Mouse (Mus musculus) right cerebral cortex, postnatal 4 days (tissue): ENCODE results near the gene Mfng.
A peak's percentile ranks its signal among the peaks of the same experiment; 100 is the strongest.

Experiments used
- DNase-seq: peaks from one replicate; pipeline ENCODE4 v3.0.0-alpha.2; 2022

Mfng gene

GRCm38 (mm10) chr15:78787287-78787856, 14.1 kb upstream of the Mfng start:
- no peak for DNase-seq

DNA sequence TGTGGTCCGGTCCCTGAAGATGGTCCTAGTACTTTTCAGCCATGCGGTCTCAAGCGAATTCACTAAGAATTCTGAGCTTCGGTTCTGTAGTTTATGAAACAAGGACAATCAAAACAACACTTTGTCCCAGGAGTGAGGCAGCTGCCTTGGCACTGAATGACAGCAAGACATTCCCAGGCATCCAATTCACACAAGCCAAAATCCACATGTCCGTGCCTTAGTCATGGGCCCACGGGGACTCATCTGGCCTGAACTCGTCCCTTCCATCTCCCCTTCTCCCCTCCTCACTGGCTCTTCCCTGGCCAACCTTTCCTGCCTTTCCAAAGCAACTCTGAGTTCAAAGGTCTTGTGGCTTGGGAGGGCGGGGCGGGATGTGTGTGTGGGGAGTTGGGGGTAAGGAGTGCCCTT, 13.1 kb upstream of the Mfng start:
- no peak for DNase-seq

- DNase-seq, result no peak
Observed at GRCm38 (mm10) chr15:78785961-78786360, 12.7 kb upstream of the Mfng start.

DNA sequence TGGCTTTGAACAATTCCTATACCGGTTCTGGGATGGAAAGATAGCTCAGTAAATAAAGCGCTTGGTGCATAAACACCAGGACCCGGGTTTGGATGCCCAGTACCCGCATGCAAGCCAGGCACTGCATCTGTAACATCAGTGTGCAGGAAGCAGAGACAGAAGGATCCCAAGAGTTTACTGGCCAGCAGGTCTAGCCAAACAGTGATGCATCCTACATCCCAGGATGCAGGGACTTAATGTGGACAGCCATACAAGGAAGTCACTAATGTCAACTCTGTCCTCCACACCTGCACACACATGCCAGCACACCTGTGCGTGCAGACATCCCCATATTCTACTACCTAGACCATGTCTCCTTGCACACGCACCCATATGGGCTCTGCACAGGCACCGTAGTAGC, 12.0 kb upstream of the Mfng start:
- no peak for DNase-seq

DNA sequence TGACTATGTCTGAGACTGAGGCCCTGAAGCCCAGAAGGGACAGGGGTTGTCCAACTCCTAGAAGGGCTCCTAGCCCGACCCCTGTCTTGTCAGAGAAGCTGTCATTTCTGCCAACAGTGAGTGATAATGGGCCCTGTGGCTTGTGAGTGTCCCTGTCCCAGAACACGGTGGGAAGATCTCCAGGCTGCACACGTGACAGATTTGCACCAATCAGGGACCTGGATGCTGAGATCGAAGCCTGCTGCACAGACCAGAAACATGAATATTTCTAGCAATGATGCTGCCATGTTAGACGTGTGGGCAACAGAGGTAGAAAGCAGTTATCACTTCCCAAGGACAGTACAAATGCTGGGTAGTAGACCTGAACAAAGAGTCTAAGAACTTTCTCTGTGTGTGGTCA, 11.2 kb upstream of the Mfng start:
- DNase-seq, result no peak

GRCm38 (mm10) chr15:78782348-78783103, 9.3 kb upstream of the Mfng start:
- no peak for DNase-seq

- no peak for DNase-seq
Observed at GRCm38 (mm10) chr15:78780908-78781307, 7.6 kb upstream of the Mfng start.

- no peak for DNase-seq
Observed at GRCm38 (mm10) chr15:78780359-78780758, 7.1 kb upstream of the Mfng start.

- no peak for DNase-seq
Observed at GRCm38 (mm10) chr15:78779690-78780089, 6.4 kb upstream of the Mfng start.

GRCm38 (mm10) chr15:78779253-78779652, 6.0 kb upstream of the Mfng start:
- DNase-seq, result no peak

DNA sequence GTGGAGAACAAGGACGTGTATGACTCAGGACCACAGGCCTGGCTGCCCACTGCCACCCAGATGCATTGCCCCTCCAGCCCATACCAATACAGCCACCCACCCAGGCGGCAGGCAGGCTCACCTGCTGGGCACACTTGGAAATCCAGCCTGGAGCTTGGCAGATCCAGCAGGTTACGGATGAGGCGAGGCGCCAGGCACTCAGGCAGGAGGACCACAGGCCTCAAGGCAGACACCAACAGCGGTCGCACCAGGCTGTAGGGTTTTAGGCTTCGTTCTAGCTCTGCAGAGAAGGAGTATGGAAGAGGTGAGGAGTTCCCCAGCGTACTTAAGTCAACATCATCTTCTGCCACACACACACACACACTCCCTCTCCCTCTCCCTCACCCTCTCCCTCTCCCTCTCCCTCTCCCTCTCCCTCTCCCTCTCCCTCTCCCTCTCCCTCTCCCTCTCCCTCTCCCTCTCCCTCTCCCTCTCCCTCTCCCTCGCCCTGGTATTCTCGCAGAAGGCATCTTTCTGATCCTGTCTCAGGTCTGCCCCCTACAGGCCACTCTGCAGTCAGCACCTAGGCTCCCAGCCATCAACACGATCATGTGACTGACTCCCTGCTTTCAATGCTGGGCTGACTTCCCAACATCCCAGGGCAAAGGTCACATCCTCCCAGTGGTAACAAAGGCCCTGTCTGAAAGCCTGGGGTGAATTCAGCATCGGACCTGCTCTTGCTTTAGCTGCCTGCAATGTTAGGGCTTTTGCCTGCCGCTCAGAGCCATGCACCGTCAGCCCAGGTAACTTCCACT, 5.0 kb upstream of the Mfng start:
- peak; percentile 88 for DNase-seq

DNA sequence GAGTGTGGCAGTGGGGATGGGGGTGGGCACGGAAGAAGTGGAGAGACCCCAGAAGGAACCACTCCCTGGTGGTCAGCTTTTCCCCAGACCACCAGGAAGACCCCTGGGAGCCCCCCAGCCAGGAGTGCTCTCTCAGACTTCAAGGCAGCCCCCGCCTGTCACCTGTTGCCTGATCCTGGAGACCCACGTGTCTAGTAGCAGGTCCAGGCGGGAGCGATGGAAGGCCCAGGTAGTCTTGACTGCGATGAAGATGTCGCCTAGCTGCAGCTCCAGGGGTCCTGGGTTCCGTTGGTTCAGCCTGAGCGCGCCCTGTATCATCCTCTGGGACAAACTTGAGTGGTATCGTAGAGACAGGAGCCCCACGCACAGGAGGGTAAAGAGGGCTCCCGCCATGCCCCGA, 419 bp downstream of the Mfng start:
- no peak for DNase-seq

GRCm38 (mm10) chr15:78772368-78772763, 909 bp downstream of the Mfng start:
- no peak for DNase-seq

DNA sequence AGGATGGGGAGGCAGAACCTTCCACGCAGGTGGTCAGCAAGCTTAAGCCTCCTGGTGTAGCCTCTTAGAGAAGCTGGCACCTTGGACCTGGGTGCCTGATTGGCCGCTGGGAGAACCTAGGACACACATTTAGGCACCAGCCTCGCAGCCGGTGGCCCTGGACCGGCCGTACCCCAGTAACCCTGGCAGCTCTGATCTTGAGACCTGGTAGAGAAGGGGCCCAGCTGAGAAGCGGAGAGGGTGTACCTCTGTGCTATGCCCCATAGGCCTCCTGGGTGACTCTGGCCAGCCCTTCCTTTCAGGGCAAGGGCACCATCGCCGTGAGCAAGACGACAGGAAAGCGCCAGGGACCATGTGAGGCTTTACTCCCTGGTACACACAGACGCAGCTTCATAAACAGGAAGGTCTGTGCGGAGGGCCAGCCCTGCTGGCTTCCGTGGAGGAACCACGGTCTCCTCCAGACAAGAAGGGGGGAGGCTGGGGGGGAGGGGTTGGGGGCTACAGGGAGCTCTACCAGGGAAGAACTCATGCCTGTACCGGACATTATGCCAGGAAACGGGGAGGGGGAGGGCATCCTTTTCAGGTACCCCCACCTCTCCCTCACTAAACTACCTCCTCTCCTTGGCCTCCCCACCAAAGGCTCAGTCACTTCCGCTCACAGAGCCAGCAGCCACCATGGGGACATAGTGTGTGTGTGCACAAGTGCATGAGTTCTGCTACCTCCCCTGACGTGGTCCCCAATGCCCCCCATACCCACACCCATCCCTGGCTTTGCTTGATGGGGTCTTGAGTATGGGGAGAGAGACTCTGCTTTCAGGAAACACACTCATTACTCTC, 1.5 kb downstream of the Mfng start:
- no peak for DNase-seq

DNA sequence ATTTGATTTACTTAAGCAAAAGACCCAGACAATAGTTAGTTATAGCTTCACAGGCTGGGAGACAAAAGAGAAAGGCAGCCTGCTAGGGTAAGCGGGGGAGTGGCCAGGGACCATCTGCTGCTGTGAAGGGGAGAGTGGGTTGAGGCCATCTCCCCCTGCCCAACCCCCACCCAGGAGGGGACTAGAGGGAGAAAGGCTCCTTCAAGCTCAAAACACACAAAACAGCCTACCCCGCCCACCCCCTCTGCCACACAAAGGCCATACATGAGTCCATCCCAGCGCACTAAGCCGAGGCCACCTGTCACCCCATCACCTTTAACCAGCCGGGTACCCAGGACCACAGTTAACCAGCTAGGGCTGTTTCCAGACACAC, 2.3 kb downstream of the Mfng start:
- peak; percentile 47 for DNase-seq

DNA sequence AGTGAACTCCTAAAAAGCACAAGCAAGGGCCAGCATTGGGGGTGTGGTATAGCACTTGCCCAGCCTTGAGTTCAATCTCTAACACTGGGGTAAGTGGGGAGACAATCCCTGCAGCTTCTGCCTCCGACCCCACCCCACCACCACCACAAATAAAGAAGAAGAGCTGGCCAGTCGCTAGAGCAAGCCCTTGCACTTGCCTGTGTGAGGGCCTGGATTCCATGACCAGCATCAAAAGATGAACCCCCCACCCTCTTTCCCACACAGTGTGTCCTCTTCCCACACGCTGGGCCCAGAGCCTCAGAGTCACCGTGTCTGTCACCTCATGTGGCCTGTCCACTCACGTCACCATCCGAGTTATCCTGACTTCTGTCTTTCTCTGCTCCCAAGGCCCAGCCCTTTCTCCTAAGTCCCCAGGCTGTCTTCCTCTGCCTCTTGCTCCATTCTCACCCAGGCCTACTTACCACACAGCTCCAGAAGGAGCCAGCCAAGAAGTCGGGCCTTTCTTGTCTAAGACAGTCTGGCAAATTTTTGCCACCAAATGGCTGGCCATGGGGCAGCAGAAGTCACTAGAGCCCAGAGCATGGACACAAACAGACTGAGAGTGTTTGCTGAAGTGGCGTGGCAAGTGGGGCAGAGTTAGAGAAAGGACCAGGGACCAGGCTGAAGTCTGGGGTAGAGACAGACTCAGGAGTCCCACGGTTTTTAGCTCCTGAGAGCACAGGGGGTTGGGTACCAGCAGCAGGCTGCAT, 2.9 kb downstream of the Mfng start:
- DNase-seq, result no peak

DNA sequence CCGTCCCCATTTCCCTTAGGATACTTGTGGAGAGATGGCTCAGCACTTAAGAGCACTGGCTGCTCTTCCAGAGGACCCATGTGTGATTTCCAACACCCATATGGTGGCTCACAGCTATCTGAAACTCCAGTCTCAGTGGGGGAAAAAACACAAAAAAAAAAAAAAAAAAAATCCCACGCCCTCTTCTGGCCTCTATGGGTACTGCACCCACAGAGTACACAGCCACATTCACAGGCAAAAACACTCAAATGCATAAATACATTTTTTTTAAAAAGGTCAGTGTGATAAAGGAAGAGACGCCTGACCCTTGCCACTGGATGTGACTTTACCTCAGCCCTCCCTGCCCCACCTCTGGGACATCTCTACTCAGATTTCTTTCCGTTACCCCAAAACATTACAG, 4.2 kb downstream of the Mfng start:
- DNase-seq, result no peak

DNA sequence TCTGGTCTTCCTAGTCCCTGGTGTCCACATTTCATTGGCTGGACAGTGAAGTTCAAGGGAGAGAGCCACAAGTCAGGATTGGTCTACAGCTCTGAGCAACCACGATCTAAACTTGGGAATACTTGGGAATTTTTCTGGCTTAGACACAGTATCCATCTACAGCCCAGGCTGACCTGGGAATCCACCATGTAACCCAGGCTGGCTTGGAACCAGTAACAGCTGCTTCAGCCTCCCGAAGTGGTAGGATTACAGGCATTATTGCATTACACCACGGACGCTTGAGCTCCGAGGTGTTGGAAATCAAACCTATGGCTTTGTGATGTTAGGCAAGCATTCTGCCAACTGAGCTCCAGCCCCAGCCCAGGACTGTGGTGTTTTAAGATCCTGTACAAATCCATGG, 9.6 kb downstream of the Mfng start:
- no peak for DNase-seq

DNA sequence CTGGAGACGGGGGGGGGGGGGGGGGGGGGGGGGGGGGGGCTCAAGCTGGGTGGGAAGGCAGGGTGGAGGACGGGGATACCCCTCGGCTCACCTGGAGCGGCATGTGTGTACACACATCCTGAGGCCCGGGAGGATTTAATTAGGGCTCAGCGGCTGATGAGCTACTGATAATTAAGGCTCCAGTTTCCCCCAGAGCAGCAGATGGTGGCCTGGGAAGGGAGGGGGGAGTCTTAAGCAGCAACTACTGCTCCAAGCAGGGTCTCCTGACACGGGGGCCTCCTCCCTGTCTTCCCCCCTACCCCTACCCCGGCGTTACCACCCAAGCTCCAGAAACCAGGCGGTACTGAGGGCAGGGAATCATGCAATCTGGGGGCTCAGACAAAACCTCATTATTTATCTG, 10.1 kb downstream of the Mfng start:
- DNase-seq, result no peak

GRCm38 (mm10) chr15:78761112-78761511, 12.2 kb downstream of the Mfng start:
- no peak for DNase-seq

GRCm38 (mm10) chr15:78758132-78758531, 15.1 kb downstream of the Mfng start:
- DNase-seq, result no peak

- DNase-seq, result no peak
Observed at GRCm38 (mm10) chr15:78755966-78756725, 17.1 kb downstream of the Mfng start.
